25 mouse cellular contexts compared by ENCODE assay signal in genomic region chr12:12625788-12626187, GRCm38 (mm10).
"Had no signal": no experiment of that assay in that cellular context is flagged by ENCODE, and none has a peak within 500 bp of the region (broad histone marks: within the 10 kb centered on the region; RNA-seq: fewer than 3 reads in every experiment).

No protein-coding gene starts in this region.

- ATAC-seq: inflammation-experienced regulatory T-cells, adult 6 months; intestine, embryonic 15.5 days; intestine, postnatal 0 days; liver, postnatal 0 days had no signal

- H3K9ac ChIP-seq: heart, embryonic 12.5 days; hindbrain, embryonic 13.5 days; hindbrain, embryonic 15.5 days; intestine, embryonic 15.5 days; limb, embryonic 12.5 days; liver, embryonic 13.5 days; liver, embryonic 15.5 days; liver, postnatal 0 days had no signal

- H3K4me2 ChIP-seq: heart, embryonic 12.5 days; hindbrain, embryonic 13.5 days; hindbrain, embryonic 15.5 days; intestine, embryonic 15.5 days; limb, embryonic 12.5 days; liver, embryonic 11.5 days; liver, embryonic 13.5 days; liver, embryonic 15.5 days had no signal

- H3K27me3 ChIP-seq: heart, embryonic 12.5 days; intestine, embryonic 15.5 days; liver, embryonic 13.5 days; liver, embryonic 15.5 days had no signal

- H3K4me1 ChIP-seq: liver, embryonic 13.5 days; liver, embryonic 15.5 days had no signal

- H3K36me3 ChIP-seq: heart, embryonic 10.5 days; heart, embryonic 12.5 days; hindbrain, embryonic 13.5 days; hindbrain, embryonic 15.5 days; intestine, embryonic 15.5 days; limb, embryonic 10.5 days; limb, embryonic 12.5 days; liver, embryonic 13.5 days; liver, embryonic 15.5 days had no signal

- DNase-seq: gastrocnemius, adult 2 months; gastrocnemius, postnatal 10 days; gastrocnemius, postnatal 25 days; heart, adult 18-20 months; heart, postnatal 10 days; heart, postnatal 4 days; kidney, adult 2 months; kidney, postnatal 14 days; kidney, postnatal 4 days; liver; liver, embryonic 13.5 days; liver, postnatal 0 days had no signal

- H3K4me3 ChIP-seq: gastrocnemius, adult 2 months; heart, embryonic 10.5 days; heart, embryonic 12.5 days; hindbrain, embryonic 13.5 days; hindbrain, embryonic 15.5 days; intestine, embryonic 15.5 days; layer of hippocampus, adult 2 months; left cerebral cortex, adult 2 months; limb, embryonic 10.5 days; limb, embryonic 12.5 days; liver, embryonic 13.5 days; liver, embryonic 15.5 days had no signal

- H3K9me3 ChIP-seq: heart, embryonic 10.5 days; heart, embryonic 12.5 days; hindbrain, embryonic 13.5 days; hindbrain, embryonic 15.5 days; intestine, embryonic 15.5 days; limb, embryonic 10.5 days; limb, embryonic 12.5 days; liver, embryonic 13.5 days; liver, embryonic 15.5 days had no signal

- H3K27ac ChIP-seq: gastrocnemius, adult 2 months; heart, embryonic 10.5 days; hindbrain, embryonic 13.5 days; hindbrain, embryonic 15.5 days; intestine, embryonic 15.5 days; layer of hippocampus, adult 2 months; left cerebral cortex, adult 2 months; limb, embryonic 10.5 days; limb, embryonic 12.5 days; liver, embryonic 13.5 days; liver, embryonic 15.5 days had no signal
